Mouse (Mus musculus) liver, embryonic 13.5 days (tissue): Measurements from ENCODE around the gene Ckb. TPM values are rescaled to one million over a fixed set of nuclear protein-coding genes. Genes with fewer than 3 reads are reported as not detected.
A peak's percentile ranks its signal among the peaks of the same experiment; 100 is the strongest.

ENCODE experiments used
- ATAC-seq: fragments of 200-750 bp; cut with Nextera tagmentation; 2 replicates; pipeline ENCODE4 v1.8.0; 2017; ENCODE audit warnings: low read depth, mild to moderate bottlenecking, moderate number of reproducible peaks, moderate library complexity
- DNase-seq: peaks from one replicate; pipeline ENCODE4 v3.0.0; 2022
- H3K27ac ChIP-seq: fragments of 300-500 bp; sonication (generic); 2 replicates; pipeline ENCODE4 v1.5.1; 2015; ENCODE audit warnings: moderate library complexity, mild to moderate bottlenecking, inconsistent platforms
- H3K27me3 ChIP-seq: fragments of 300-500 bp; sonication (generic); 2 replicates; pipeline ENCODE4 v1.6.1; 2015; ENCODE audit warnings: mild to moderate bottlenecking, inconsistent platforms
- H3K36me3 ChIP-seq: fragments of 300-500 bp; sonication (generic); 2 replicates; pipeline ENCODE4 v1.6.1; 2015; ENCODE audit warnings: mild to moderate bottlenecking, inconsistent platforms
- H3K4me1 ChIP-seq: fragments of 300-500 bp; sonication (generic); replicated peaks from 2 replicates; pipeline ENCODE4 v1.6.1; 2015; ENCODE audit warnings: inconsistent platforms
- H3K4me2 ChIP-seq: fragments of 300-500 bp; sonication (generic); 2 replicates; pipeline ENCODE4 v1.6.1; 2015; ENCODE audit warnings: inconsistent platforms, mild to moderate bottlenecking, moderate library complexity
- H3K4me3 ChIP-seq: fragments of 300-500 bp; sonication (generic); replicated peaks from 2 replicates; pipeline ENCODE4 v1.5.1; 2015; ENCODE audit warnings: mild to moderate bottlenecking, inconsistent platforms
- H3K9ac ChIP-seq: fragments of 300-500 bp; sonication (generic); 2 replicates; pipeline ENCODE4 v1.6.1; 2015; ENCODE audit warnings: mild to moderate bottlenecking, inconsistent platforms
- H3K9me3 ChIP-seq: fragments of 300-500 bp; sonication (generic); replicated peaks from 2 replicates; pipeline ENCODE4 v1.6.1; 2016; ENCODE audit warnings: inconsistent platforms
- WGBS: fragments of 180-500 bp; shearing (Covaris S2); methylation state at CpG from one replicate; pipeline ENCODE4 v1.1.7; 2015; ENCODE audit not compliant: insufficient replicate concordance; 5-methylcytosine and 5-hydroxymethylcytosine counted together
- polyA plus RNA-seq: library from polyadenylated mRNA; unstranded; fragments of >200 nt; fragmentation: Nextera tagmentation; extraction: Ambion mirVana; gene quantifications from 2 replicates; pipeline ENCODE4 v1.2.1, GENCODE M21; 2015

Gene Ckb
- polyA plus RNA-seq, 1 experiment from 2014 or later = 45.1 TPM

DNA sequence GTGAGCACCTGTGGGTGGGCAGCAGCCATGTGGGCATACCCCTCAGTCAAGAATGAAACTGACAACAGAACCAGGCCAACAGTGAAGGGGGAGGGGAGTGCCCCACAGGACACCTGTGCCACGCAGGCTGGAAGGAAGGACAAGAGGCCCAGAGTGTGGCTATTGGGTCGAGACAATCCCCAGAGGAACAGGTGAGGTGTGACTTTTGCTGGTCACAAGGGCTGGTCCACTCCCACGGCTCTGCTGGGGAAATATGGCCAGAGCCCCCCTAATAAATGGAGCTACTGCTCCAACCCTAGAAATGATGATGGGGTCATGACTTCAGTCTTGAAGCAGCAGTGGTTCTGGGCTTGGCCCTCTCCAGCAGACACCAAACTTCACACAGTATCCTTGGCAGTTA, 31.2 kb upstream of the Ckb start:
- H3K4me2 ChIP-seq = no peak overlapping the region
- WGBS = 64% methylated on average over 3 of the region's 3 CpGs
- no peaks in the 10 kb centered on the region for H3K9me3 ChIP-seq
- H3K27me3 ChIP-seq = 0 out of 2 replicates have a peak, but pooled peaks cover 3% of the 10 kb centered on the region
- H3K4me3 ChIP-seq = no peak overlapping the region
- no peak for ATAC-seq
- no peak overlapping the region for H3K27ac ChIP-seq
- H3K36me3 ChIP-seq = peaks cover 7% of the 10 kb centered on the region; the same call in 1 of the 2 replicates
- no peaks in the 10 kb centered on the region for H3K4me1 ChIP-seq
- H3K9ac ChIP-seq = no peak overlapping the region
- DNase-seq = no peak

- DNase-seq = no peak
- H3K4me1 ChIP-seq = no peaks in the 10 kb centered on the region
- H3K36me3 ChIP-seq = no peaks in the 10 kb centered on the region
- H3K27me3 ChIP-seq = 0 out of 2 replicates have a peak, but pooled peaks cover 3% of the 10 kb centered on the region
- H3K9ac ChIP-seq = no peak overlapping the region
- H3K4me2 ChIP-seq = no peak overlapping the region
- no peak overlapping the region for H3K4me3 ChIP-seq
- no peak for ATAC-seq
- H3K9me3 ChIP-seq = no peaks in the 10 kb centered on the region
- no peak overlapping the region for H3K27ac ChIP-seq
- 69% methylated on average over 9 of the region's 9 CpGs for WGBS
These were observed 28.9 kb upstream of the Ckb start for GRCm38 (mm10) chr12:111700920-111701458.

- Histone ChIP-seq H3K4me1 (peaks cover 9% of the 10 kb centered on the region), H3K9ac (no peak overlapping the region), H3K9me3 (no peaks in the 10 kb centered on the region), H3K36me3 (no peaks in the 10 kb centered on the region), H3K27ac (no peak overlapping the region), H3K27me3 (0 out of 2 replicates have a peak, but pooled peaks cover 3% of the 10 kb centered on the region), H3K4me3 (no peak overlapping the region), H3K4me2 (no peak overlapping the region)
- 69% methylated on average over 4 of the region's 4 CpGs for whole genome bisulfite sequencing
- ATAC-seq (no peak), DNase-seq (no peak)
These were observed 27.4 kb upstream of the Ckb start for GRCm38 (mm10) chr12:111699542-111699941.

- Histone ChIP-seq H3K36me3 (no peaks in the 10 kb centered on the region), H3K27ac (no peak overlapping the region), H3K9ac (no peak overlapping the region), H3K4me2 (no peak overlapping the region), H3K4me1 (peaks cover 20% of the 10 kb centered on the region), H3K27me3 (0 out of 2 replicates have a peak, but pooled peaks cover 3% of the 10 kb centered on the region), H3K9me3 (no peaks in the 10 kb centered on the region), H3K4me3 (no peak overlapping the region)
- 74% methylated on average over 6 of the region's 6 CpGs for WGBS
- DNase-seq (no peak), ATAC-seq (no peak)
These were observed 26.3 kb upstream of the Ckb start for GRCm38 (mm10) chr12:111698346-111698913.

DNA sequence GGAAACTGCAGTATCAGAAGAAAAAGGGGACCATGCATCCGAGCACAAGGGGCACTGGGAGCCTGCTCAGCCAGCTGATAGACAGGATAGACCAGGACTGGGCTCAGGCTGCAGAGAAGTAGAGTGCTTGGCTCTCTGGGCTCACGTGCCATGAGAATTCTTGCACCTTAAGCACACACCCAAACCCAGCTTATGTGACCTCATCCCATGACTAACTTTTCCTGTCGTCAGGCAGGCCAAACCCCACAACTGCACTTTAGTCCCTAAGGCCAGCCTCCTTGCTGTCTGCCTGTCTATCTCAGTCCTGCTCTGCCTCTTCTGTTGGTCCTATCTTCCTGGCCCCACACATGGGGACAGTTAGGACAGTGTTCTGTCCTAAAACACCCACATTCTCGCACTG, 25.6 kb upstream of the Ckb start:
- Histone ChIP-seq H3K4me1 (peaks cover 28% of the 10 kb centered on the region), H3K4me3 (no peak overlapping the region), H3K4me2 (no peak overlapping the region), H3K27ac (no peak overlapping the region), H3K27me3 (0 out of 2 replicates have a peak, but pooled peaks cover 3% of the 10 kb centered on the region), H3K36me3 (no peaks in the 10 kb centered on the region), H3K9ac (no peak overlapping the region), H3K9me3 (no peaks in the 10 kb centered on the region)
- WGBS = 44% methylated on average over 4 of the region's 4 CpGs
- ATAC-seq (no peak), DNase-seq (no peak)

DNA sequence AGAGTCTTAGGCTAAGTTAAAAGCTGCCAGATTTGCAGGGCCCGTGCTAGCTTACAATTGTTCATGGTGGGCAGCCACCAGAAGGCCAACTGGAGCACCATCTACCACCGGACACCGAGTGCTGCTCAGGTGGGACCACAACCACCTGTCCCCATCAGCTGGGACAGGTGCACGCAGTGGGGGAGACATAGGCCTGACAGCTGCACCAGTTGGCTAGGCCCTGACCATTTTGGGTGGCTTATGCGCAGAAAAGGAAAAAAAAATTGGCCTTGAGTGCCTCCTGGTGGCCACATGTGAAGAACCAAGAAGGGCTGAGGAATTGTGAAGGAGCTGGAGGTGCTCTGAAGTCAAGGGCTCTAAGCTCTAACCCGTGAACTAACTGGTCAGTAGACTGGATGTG, 24.1 kb upstream of the Ckb start:
- Histone ChIP-seq H3K9me3 (no peaks in the 10 kb centered on the region), H3K4me2 (no peak overlapping the region), H3K9ac (no peak overlapping the region), H3K4me1 (peaks cover 39% of the 10 kb centered on the region), H3K27ac (no peak overlapping the region), H3K4me3 (no peak overlapping the region), H3K36me3 (no peaks in the 10 kb centered on the region), H3K27me3 (0 out of 2 replicates have a peak, but pooled peaks cover 3% of the 10 kb centered on the region)
- 24% methylated on average over 6 of the region's 6 CpGs for WGBS
- DNase-seq (peak; percentile 45), ATAC-seq (no peak)

- Histone ChIP-seq H3K4me3 (no peak overlapping the region), H3K4me1 (peaks cover 39% of the 10 kb centered on the region), H3K9ac (no peak overlapping the region), H3K27me3 (0 out of 2 replicates have a peak, but pooled peaks cover 3% of the 10 kb centered on the region), H3K27ac (0 out of 2 replicates have a peak overlapping the region, but pooled peaks have one; percentile 34), H3K36me3 (no peaks in the 10 kb centered on the region), H3K4me2 (no peak overlapping the region), H3K9me3 (no peaks in the 10 kb centered on the region)
- DNase-seq (no peak), ATAC-seq (no peak)
- WGBS = 56% methylated on average over 13 of the region's 13 CpGs
These were observed 23.0 kb upstream of the Ckb start for GRCm38 (mm10) chr12:111694880-111695804.

GRCm38 (mm10) chr12:111694271-111694781, 22.2 kb upstream of the Ckb start:
- Histone ChIP-seq H3K4me3 (no peak overlapping the region), H3K9me3 (no peaks in the 10 kb centered on the region), H3K9ac (no peak overlapping the region), H3K4me2 (no peak overlapping the region), H3K4me1 (peaks cover 39% of the 10 kb centered on the region), H3K36me3 (no peaks in the 10 kb centered on the region), H3K27ac (peak overlapping the region; percentile 61), H3K27me3 (0 out of 2 replicates have a peak, but pooled peaks cover 3% of the 10 kb centered on the region)
- ATAC-seq (peak; percentile 32), DNase-seq (no peak)
- 15% methylated on average over 12 of the region's 12 CpGs for WGBS

DNA sequence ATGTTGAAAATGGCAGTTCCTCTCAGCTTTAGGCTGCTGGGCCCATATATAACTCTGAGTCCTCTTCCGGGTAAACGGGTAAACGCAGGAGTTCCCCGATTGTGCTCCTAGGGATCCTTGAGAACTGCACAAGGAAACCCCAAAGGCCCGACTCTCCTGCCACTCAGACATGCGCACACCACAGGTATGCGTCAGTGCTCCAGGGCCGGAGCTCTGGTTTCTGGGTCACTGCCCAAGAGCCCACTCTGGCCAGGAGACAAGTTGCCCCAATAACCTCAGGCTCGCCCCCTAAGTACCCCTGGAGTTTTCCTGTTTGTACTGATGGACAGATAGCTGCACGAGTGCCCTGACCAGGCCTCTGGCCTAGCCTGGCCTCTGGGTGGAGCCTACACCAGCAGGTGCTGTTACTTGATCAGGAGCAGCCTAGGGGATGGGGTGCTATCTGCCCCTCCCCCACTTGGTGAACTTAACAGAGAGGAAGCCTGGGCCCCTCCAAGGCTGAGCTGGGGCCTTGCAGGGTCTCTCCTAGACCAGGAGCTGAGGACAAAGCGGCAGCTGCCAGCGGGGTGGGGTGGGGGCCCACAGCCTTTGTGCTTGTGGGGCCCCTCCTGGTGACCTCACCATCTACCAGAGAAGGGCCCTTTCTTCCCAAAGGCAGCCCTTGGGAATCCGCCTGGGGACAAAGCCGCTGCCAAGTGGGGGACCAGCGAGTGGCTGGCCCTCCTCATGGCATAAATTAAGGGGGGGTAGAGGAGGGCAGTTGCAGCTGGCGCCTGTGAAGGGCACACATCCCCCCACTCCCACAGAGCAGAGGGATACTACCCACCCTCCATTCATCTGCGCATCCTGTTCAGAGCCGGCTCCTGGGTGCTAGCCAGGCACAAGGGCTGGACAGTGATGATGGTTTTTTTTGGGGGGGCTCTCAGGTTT, 21.5 kb upstream of the Ckb start:
- H3K36me3 ChIP-seq = no peaks in the 10 kb centered on the region
- H3K9me3 ChIP-seq = no peaks in the 10 kb centered on the region
- no peak overlapping the region for H3K4me3 ChIP-seq
- H3K27me3 ChIP-seq = 0 out of 2 replicates have a peak, but pooled peaks cover 3% of the 10 kb centered on the region
- DNase-seq = no peak
- WGBS = 50% methylated on average over 18 of the region's 18 CpGs
- peaks cover 39% of the 10 kb centered on the region for H3K4me1 ChIP-seq
- H3K27ac ChIP-seq = peak overlapping the region; percentile 61
- ATAC-seq = peak; percentile 32
- peak overlapping the region; percentile 17 for H3K9ac ChIP-seq
- H3K4me2 ChIP-seq = no peak overlapping the region

DNA sequence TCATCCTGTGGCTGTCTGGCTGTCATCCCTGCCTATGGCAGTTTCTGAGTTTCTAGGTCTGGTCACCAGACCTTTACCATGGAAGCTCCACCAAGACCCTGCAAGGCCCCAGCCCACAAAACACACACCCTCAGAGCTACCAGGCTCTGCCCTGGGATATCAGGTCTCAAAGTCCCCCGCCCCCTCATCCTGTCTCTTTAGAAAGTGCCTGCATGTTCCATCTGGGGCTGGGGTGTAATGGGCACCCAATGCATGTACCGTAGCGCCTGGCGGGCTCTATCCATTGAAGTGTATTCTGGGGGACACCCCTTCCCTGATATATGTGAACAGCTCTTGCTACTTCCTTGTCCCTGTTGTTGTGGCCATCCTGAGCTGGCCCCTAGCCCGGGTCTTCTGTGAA, 20.8 kb upstream of the Ckb start:
- Histone ChIP-seq H3K36me3 (no peaks in the 10 kb centered on the region), H3K4me1 (peaks cover 39% of the 10 kb centered on the region), H3K9me3 (no peaks in the 10 kb centered on the region), H3K9ac (no peak overlapping the region), H3K4me2 (no peak overlapping the region), H3K4me3 (no peak overlapping the region), H3K27me3 (no peaks in the 10 kb centered on the region), H3K27ac (no peak overlapping the region)
- WGBS = 66% methylated on average over 5 of the region's 5 CpGs
- DNase-seq = no peak
- no peak for ATAC-seq
